Mouse (Mus musculus) hindbrain, embryonic 15.5 days (tissue): ENCODE measurements at regions not wholly inside any gene's neighbourhood (a gene's known extent, or its start where the extent isn't known, plus 50 kb on each side); places are given as distances from the start of the nearest gene placed in this dataset.

Experiments used
- ATAC-seq: fragments of 200-750 bp; cut with Nextera tagmentation; 2 replicates; pipeline ENCODE4 v1.8.0; 2017; ENCODE audit warnings: low read depth, moderate number of reproducible peaks, moderate TSS enrichment; ENCODE audit not compliant: low FRiP score
- H3K27ac ChIP-seq: fragments of 300-500 bp; sonication (generic); replicated peaks from 2 replicates; pipeline ENCODE4 v1.5.1; 2015; ENCODE audit warnings: mild to moderate bottlenecking, inconsistent platforms
- H3K27me3 ChIP-seq: fragments of 300-500 bp; sonication (generic); 2 replicates; pipeline ENCODE4 v1.6.1; 2015; ENCODE audit warnings: control low read depth, inconsistent platforms
- H3K36me3 ChIP-seq: fragments of 300-500 bp; sonication (generic); 2 replicates; pipeline ENCODE4 v1.6.1; 2015; ENCODE audit warnings: control low read depth, inconsistent platforms
- H3K4me1 ChIP-seq: fragments of 300-500 bp; sonication (generic); replicated peaks from 2 replicates; pipeline ENCODE4 v1.6.1; 2015; ENCODE audit warnings: control low read depth, inconsistent platforms
- H3K4me2 ChIP-seq: fragments of 300-500 bp; sonication (generic); 2 replicates; pipeline ENCODE4 v1.6.1; 2015; ENCODE audit warnings: moderate library complexity, mild to moderate bottlenecking, inconsistent platforms
- H3K4me3 ChIP-seq: fragments of 300-500 bp; sonication (generic); 2 replicates; pipeline ENCODE4 v1.5.1; 2015; ENCODE audit warnings: mild to moderate bottlenecking, inconsistent platforms
- H3K9ac ChIP-seq: fragments of 300-500 bp; sonication (generic); 2 replicates; pipeline ENCODE4 v1.6.1; 2015; ENCODE audit warnings: inconsistent platforms
- H3K9me3 ChIP-seq: fragments of 300-500 bp; sonication (generic); 2 replicates; pipeline ENCODE4 v1.6.1; 2016; ENCODE audit warnings: control low read depth, inconsistent platforms
- WGBS: fragments of 180-500 bp; shearing (Covaris S2); methylation state at CpG from one replicate; pipeline ENCODE4 v1.1.7; 2015; 5-methylcytosine and 5-hydroxymethylcytosine counted together

DNA sequence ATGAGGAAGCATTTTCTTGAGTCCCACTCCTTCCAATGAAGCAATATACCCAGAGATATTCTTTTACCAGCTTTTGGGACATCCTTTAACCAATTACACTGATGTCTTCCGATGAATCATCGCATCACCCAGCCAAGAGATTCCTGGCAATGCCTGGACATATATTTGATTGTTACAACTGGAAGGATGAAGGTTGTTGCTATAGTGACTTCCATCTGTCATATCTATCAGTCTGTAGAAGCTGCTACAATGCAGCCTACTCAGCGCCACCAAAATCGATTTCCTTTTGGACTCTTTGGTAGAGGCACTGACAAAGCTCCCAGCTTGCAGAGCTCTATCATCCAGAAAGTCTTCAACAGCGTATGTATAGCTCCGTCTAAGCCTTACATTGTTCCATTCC, 661.0 kb upstream of the Sox9 start:
- WGBS: 91% methylated on average over 6 of the region's 6 CpGs

DNA sequence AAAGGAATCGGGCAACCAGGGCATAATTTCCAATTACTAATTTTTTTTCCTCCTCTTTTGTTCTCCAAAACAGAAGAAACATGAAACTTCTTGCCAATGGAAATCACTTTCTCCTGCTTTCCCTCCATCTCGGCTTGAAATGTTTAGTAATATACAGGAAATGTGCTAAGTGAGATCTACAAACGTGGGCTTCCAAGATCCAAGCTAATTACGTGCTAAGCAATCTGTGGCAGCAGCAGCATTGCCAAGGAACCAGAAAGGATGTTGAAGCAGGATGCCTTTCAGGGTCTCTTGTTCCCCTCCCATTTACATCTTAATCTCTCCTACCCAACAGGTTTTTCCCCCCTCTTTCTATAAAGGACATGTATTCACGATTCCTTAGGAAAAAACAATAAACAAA, 660.2 kb upstream of the Sox9 start:
- Histone ChIP-seq H3K27ac (no peak overlapping the region), H3K9ac (no peak overlapping the region), H3K36me3 (no peaks in the 10 kb centered on the region), H3K4me2 (no peak overlapping the region), H3K27me3 (no peaks in the 10 kb centered on the region), H3K4me3 (no peak overlapping the region), H3K4me1 (no peaks in the 10 kb centered on the region), H3K9me3 (no peaks in the 10 kb centered on the region)
- 70% methylated on average over 5 of the region's 5 CpGs for WGBS
- ATAC-seq: no peak

More for the DNA sequence above, 661.0 kb upstream of the Sox9 start:
- Histone ChIP-seq H3K27me3 (no peaks in the 10 kb centered on the region), H3K4me2 (no peak overlapping the region), H3K9ac (no peak overlapping the region), H3K36me3 (no peaks in the 10 kb centered on the region), H3K4me1 (no peaks in the 10 kb centered on the region), H3K4me3 (no peak overlapping the region), H3K9me3 (no peaks in the 10 kb centered on the region), H3K27ac (no peak overlapping the region)
- no peak for ATAC-seq

DNA sequence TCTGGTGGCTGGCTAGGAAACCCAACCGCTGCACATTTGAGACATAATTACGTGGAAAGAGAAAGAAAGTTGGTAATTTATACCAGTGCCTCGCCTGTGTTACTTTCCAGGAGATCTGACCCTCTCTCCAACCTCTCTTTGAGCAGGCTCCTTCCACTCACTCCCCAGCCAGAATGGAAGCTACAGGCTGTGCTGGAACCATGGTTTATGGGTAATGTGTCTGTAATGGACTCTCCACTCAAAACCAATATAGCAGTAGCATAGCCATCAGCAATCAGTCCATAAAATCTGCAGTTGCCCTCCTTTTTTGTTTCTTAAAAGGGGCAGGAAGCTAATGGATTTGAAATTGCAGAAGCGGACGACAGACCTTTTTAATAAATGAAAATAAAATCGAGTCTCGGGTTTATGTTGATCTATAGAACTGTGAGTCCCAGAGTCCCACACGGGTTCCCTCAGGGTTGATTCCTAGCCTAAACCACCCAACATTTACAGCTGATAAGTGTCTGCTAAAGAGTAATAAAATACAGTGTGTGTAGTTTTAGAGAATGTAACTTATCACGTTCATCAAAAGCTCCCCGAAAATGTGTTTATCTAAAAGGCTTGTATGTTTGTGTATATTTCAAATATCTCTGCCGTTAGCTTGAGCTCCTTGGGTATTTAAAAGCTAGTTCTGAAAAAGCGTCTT, 656.6 kb upstream of the Sox9 start:
- no peaks in the 10 kb centered on the region for H3K36me3 ChIP-seq

DNA sequence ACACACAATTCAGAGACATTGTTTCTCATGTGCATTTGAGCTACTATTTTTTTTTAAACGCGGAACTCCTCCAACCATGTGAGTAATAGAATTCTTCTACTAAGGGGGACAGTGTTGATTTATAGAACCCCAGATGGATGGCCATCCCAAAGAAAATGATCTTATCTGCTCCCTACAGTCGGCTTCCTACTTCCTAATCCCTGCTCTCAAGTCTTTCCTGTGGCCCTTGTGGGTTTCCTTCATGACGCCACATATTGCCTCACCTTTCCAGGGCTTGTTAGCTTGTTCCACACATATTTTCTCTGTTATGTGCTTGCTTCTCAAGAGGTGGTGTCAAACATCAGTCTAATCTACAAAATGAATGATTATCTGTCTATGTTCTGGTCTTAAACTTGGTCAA, 651.9 kb upstream of the Sox9 start:
- ATAC-seq: no peak
- no peak overlapping the region for H3K4me2 ChIP-seq
- H3K4me1 ChIP-seq: no peaks in the 10 kb centered on the region
- no peak overlapping the region for H3K9ac ChIP-seq
- no peaks in the 10 kb centered on the region for H3K9me3 ChIP-seq
- no peak overlapping the region for H3K4me3 ChIP-seq
- H3K27ac ChIP-seq: no peak overlapping the region
- 91% methylated on average over 4 of the region's 4 CpGs for WGBS
- no peaks in the 10 kb centered on the region for H3K27me3 ChIP-seq
- H3K36me3 ChIP-seq: no peaks in the 10 kb centered on the region

More for the DNA sequence above, 656.6 kb upstream of the Sox9 start:
- no peak overlapping the region for H3K9ac ChIP-seq
- no peaks in the 10 kb centered on the region for H3K27me3 ChIP-seq
- H3K27ac ChIP-seq: no peak overlapping the region
- no peak overlapping the region for H3K4me3 ChIP-seq
- no peak for ATAC-seq
- no peaks in the 10 kb centered on the region for H3K4me1 ChIP-seq
- no peak overlapping the region for H3K4me2 ChIP-seq
- H3K9me3 ChIP-seq: no peaks in the 10 kb centered on the region
- 86% methylated on average over 12 of the region's 12 CpGs for WGBS

DNA sequence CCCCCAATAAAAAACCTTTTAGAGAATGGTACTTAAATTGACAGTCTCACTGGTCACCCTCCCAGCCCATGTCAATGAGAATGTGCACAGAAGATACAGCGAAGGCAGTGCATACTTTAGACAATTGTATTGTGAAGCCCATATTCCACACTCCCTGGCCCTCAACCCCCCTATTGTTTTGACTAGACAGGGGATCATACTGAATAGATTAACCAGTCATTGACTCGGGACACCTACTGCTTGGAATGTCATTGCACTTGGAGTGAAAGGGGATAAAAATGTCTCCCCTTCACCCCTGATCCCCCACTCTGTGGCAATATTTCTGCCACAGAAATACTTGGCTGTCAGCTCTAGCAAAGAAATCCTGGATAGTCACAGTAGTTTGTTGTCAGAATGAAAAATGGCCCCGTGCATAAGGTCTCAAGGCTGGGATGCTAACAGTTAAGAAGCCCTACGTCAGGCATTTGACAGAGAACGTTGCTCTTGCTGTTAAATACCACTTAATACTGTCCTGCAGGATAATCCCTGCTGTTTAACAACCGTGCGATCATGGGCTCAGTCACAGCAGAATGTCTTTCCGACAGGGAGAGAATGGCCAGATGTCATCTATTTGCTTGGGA, 644.5 kb upstream of the Sox9 start:
- peaks cover 20% of the 10 kb centered on the region for H3K4me1 ChIP-seq
- no peaks in the 10 kb centered on the region for H3K36me3 ChIP-seq
- no peak overlapping the region for H3K4me3 ChIP-seq
- H3K4me2 ChIP-seq: peak overlapping the region; percentile 20; the same call in 1 of the 2 replicates
- no peak overlapping the region for H3K27ac ChIP-seq
- 5% methylated on average over 8 of the region's 8 CpGs for WGBS
- H3K9me3 ChIP-seq: no peaks in the 10 kb centered on the region
- no peaks in the 10 kb centered on the region for H3K27me3 ChIP-seq
- H3K9ac ChIP-seq: no peak overlapping the region
- no peak for ATAC-seq

DNA sequence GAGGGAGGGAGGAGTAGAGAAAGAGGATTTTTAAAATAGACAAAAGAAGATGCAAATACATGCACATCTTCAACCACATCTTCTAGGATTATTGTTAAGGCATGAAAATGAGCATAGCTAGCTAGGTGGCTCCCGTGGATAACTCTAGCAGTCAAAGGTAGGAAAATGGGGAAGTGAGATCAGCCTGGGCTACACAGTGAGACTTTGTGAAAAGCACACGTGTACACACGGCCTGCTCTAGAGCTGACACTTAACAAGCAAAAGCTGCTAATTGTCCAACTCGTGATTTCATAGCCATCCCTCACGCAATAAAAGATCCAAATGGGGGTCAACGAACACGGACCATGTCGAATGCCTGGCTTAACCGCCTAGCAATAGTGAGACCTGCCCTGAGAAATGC, 642.0 kb upstream of the Sox9 start:
- WGBS: 61% methylated on average over 9 of the region's 9 CpGs
- ATAC-seq: no peak
- Histone ChIP-seq H3K36me3 (no peaks in the 10 kb centered on the region), H3K9ac (no peak overlapping the region), H3K4me1 (peaks cover 20% of the 10 kb centered on the region), H3K27ac (no peak overlapping the region), H3K4me2 (no peak overlapping the region), H3K27me3 (no peaks in the 10 kb centered on the region), H3K4me3 (no peak overlapping the region), H3K9me3 (no peaks in the 10 kb centered on the region)

DNA sequence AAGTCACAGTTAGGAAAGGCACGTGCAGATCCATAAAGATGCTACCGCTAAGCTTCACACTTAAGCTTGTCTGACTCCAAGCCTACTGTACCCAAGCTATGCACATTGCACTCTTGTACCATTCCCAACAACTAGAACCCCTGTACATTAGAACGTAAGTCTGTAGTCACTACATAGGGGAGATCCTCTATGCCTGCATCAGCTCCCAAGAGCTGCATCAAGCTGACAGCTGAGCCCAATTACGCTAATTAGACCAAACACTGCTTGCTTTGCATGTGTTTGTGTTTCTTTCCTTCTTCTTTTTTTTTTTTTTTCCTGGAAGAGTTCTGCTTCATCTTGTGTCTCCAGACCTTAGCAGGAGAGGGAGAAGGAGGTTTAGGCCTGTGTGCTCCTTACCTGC, 641.5 kb upstream of the Sox9 start:
- Histone ChIP-seq H3K4me2 (0 out of 2 replicates have a peak overlapping the region, but pooled peaks have one; percentile 3), H3K36me3 (no peaks in the 10 kb centered on the region), H3K9me3 (no peaks in the 10 kb centered on the region), H3K9ac (no peak overlapping the region), H3K27ac (no peak overlapping the region), H3K27me3 (no peaks in the 10 kb centered on the region), H3K4me1 (peaks cover 20% of the 10 kb centered on the region), H3K4me3 (no peak overlapping the region)
- WGBS: 55% methylated on average over 4 of the region's 4 CpGs
- no peak for ATAC-seq

DNA sequence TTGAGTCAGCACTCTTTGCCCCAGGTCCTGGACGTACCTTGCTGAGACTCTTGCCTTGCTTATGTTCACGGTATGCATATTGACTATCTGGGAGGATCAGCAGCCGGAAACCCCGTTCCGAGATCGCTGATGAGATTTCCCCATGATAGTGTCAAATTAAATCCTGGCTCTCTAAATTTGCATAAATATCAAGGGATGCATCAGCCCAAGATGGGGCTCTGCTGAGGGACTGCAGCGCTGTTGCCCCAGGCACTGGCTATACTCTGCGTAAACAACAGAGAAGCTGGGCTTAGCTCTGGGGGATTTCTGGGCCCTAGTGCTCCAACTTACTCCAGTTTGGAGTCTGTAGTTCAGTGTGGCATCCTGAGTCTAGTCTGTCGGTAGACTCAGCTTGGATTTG, 641.1 kb upstream of the Sox9 start:
- H3K9ac ChIP-seq: no peak overlapping the region
- ATAC-seq: no peak
- WGBS: 47% methylated on average over 9 of the region's 9 CpGs
- H3K36me3 ChIP-seq: no peaks in the 10 kb centered on the region
- no peaks in the 10 kb centered on the region for H3K9me3 ChIP-seq
- H3K4me2 ChIP-seq: peak overlapping the region; percentile 3; the same call in 1 of the 2 replicates
- H3K27me3 ChIP-seq: no peaks in the 10 kb centered on the region
- peaks cover 20% of the 10 kb centered on the region for H3K4me1 ChIP-seq
- H3K4me3 ChIP-seq: no peak overlapping the region
- no peak overlapping the region for H3K27ac ChIP-seq

DNA sequence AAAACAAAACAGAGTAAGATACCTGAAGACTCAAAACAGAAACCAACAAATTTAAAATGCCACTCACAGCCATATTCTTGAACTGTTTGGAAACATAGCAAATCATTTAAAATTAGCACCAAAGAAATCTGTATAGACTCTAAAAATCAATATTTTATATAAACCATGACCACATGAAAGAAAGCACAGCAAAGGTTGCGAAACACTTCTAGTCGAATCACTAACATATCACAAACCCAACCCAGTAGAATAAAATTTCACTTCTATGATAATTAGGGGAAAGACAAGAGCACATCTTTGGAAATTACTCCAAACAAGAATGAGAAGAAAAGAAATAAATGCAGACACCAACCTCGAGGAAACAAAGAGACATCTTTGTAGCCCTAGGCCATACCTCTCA, 630.0 kb upstream of the Sox9 start:
- no peak for ATAC-seq
- WGBS: 87% methylated on average over 3 of the region's 3 CpGs
- Histone ChIP-seq H3K4me2 (no peak overlapping the region), H3K27me3 (no peaks in the 10 kb centered on the region), H3K4me1 (peaks cover 4% of the 10 kb centered on the region; the same call in 1 of the 2 replicates), H3K9me3 (no peaks in the 10 kb centered on the region), H3K27ac (no peak overlapping the region), H3K36me3 (no peaks in the 10 kb centered on the region), H3K4me3 (no peak overlapping the region), H3K9ac (no peak overlapping the region)

DNA sequence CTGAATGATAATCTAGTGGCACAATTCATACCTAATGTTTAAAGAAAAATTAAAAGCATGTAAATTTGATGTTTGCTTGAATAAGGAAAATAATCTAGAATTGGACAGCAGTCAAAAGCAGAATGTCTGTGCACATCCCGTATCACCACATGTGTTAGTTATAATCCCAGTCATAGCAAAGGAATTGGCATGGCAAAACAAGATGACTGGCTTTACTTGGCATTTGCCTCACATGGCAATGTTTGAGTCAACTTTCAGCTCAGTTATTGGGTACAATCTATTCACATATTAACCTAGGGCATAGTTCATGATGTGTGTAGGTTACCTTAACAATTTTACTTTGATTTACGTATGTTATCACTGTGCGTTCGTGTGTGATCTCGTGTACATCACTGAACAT, 628.8 kb upstream of the Sox9 start:
- ATAC-seq: no peak
- 96% methylated on average over 5 of the region's 5 CpGs for WGBS
- Histone ChIP-seq H3K4me3 (no peak overlapping the region), H3K36me3 (no peaks in the 10 kb centered on the region), H3K27ac (no peak overlapping the region), H3K4me2 (no peak overlapping the region), H3K9me3 (no peaks in the 10 kb centered on the region), H3K4me1 (peaks cover 4% of the 10 kb centered on the region; the same call in 1 of the 2 replicates), H3K27me3 (no peaks in the 10 kb centered on the region), H3K9ac (no peak overlapping the region)

DNA sequence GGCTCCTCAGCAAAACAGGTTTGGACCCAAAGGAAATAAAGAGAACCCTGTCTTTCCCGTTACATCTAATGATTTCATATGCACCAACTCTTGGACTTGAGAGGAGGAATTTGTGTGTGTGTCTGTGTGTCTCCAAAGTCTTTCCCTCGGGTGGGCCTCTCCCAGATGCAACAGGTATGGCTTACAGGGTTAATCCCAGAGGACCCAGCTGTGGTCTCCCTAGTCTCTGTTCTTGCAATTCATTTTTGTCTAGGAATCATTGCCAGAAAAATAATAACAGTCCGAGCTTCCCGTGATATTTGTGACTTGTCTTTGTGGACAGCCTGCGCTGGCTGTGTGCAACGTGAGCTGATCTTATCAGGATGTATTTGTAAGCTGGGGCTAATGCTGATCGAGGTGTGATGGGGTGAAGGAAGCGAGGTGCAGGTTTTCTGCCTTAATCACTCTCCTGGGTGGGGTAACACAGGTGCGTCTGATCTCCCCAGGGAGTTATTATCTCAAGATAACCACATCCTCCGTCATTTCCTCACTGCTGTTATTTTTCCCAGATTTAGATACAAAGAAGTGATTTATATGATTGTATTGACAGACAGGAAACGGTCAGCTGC, 627.2 kb upstream of the Sox9 start:
- H3K36me3 ChIP-seq: no peaks in the 10 kb centered on the region
- peak overlapping the region; percentile 11; the same call in 1 of the 2 replicates for H3K4me2 ChIP-seq
- no peak overlapping the region for H3K27ac ChIP-seq
- H3K4me3 ChIP-seq: no peak overlapping the region
- H3K9ac ChIP-seq: no peak overlapping the region
- no peaks in the 10 kb centered on the region for H3K27me3 ChIP-seq
- no peaks in the 10 kb centered on the region for H3K9me3 ChIP-seq
- ATAC-seq: no peak
- H3K4me1 ChIP-seq: peaks cover 4% of the 10 kb centered on the region; the same call in 1 of the 2 replicates
- 51% methylated on average over 11 of the region's 11 CpGs for WGBS

DNA sequence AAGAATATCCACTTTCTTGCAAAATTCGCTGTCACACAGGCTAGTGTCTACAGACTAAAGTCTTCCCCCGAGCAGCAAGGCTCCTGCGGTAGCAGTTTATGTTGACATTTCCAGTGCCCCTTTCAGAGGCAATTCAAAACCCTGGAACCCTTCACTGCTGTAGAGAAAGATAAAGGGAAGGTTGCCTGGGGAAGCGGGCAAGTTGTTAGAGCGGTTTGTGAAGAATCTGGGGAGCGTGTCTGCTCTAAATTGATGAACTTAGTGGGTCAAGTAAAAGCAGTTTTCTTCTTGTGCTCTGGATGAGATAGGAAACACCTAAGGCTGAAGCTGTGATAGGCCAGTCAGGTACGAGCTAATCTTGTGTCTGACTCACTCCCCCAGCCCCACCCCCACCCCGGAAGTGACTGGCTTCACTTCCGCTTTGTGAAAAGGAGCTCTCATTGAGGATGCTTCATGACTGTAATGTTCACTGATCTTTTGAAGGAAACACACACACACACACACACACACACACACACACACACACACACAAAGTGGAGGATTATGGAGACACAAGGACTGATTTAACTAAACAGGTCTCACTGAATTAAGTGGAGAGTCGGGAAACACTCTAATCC, 626.6 kb upstream of the Sox9 start:
- 35% methylated on average over 10 of the region's 10 CpGs for WGBS
- H3K27me3 ChIP-seq: no peaks in the 10 kb centered on the region
- peaks cover 4% of the 10 kb centered on the region; the same call in 1 of the 2 replicates for H3K4me1 ChIP-seq
- no peak overlapping the region for H3K9ac ChIP-seq
- no peaks in the 10 kb centered on the region for H3K36me3 ChIP-seq
- H3K4me2 ChIP-seq: peak overlapping the region; percentile 11; the same call in 1 of the 2 replicates
- H3K9me3 ChIP-seq: no peaks in the 10 kb centered on the region
- ATAC-seq: no peak
- H3K27ac ChIP-seq: no peak overlapping the region
- no peak overlapping the region for H3K4me3 ChIP-seq
